8 mouse cellular contexts compared by ENCODE assay signal in the genomic region with DNA sequence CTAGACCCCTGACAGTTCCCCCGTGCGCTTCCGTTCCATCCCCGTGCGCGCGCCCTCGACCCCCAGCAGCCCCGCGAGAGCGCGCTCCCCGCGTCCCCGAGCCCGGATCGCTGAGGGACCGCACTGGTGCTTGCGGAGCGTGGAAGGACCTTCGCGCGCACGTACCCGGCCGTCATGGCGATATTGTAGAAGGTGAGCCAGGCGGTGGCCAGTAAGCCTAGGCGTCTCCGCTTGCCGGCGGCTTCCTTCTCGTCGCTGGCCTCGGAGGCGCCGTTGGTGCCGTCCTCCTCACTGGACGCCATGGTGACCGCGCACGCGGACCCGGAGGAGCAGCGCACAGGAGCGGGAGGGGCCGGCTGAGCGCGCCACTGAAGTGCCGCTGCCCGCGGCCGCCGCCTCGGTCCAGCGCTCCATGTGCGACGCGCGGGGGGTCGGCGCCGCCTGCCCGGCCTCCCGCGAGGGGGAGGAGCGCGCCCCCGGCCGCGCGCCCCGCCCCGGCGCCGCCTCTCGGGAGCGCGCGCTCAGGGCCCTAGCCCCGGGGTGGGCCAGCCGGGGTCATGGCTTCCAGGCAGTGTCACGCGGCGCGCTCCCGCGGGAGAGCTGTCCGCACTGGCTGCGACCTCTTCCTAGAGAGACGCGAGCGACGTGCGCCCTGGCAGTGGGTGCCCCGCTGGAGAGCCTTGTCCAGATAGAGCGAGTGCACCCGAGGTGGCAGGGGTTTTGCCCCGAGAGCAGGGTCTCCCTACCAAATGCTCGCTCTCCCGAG. TPM values are rescaled to one million over a fixed set of nuclear protein-coding genes. Genes with fewer than 3 reads are reported as not detected.
A peak's percentile ranks its signal among the peaks of the same experiment; 100 is the strongest.
DNase-seq lines count a peak whose midpoint lies in the region; ATAC-seq and TF ChIP-seq lines count a peak whose summit lies in the region.

TSS of gene Hacd1 (minus strand) at position 570 of the 766 bp plus-strand sequence.

- no peak for TF ChIP-seq POLR2A in bone marrow macrophage, adult 2 months (IDR thresholded peaks at IDR 0.05; ENCODE audit: borderline replicate concordance, low read depth, low read length)

- no peak for TF ChIP-seq CTCF in bone marrow macrophage, adult 2 months (IDR thresholded peaks at IDR 0.05; ENCODE audit: low read depth, low read length)
- TF ChIP-seq CTCF in kidney, postnatal 0 days (IDR thresholded peaks at IDR 0.05; ENCODE audit: low read depth) = no peak

- peaks cover 3% of the 10 kb centered on the region; the same call in 1 of the 2 replicates for H3K4me1 ChIP-seq in bone marrow macrophage, adult 2 months (ENCODE audit: control insufficient read depth, insufficient read depth, low read length)
- peaks cover 12% of the 10 kb centered on the region for H3K4me1 ChIP-seq in heart, embryonic 11.5 days (ENCODE audit: control insufficient read depth, insufficient read depth, low read length)
- H3K4me1 ChIP-seq in kidney, postnatal 0 days (replicated peaks; ENCODE audit: insufficient read depth, low read length) = no peaks in the 10 kb centered on the region
- peaks cover 23% of the 10 kb centered on the region for H3K4me1 ChIP-seq in liver, embryonic 12.5 days
- no peaks in the 10 kb centered on the region for H3K4me1 ChIP-seq in stomach, embryonic 14.5 days (ENCODE audit: control insufficient read depth, insufficient read depth, low read length)

- WGBS in heart, embryonic 11.5 days (ENCODE audit: insufficient replicate concordance) = under 1% methylated on average over 86 of the region's 101 CpGs
- WGBS in kidney, postnatal 0 days = under 1% methylated on average over 84 of the region's 101 CpGs
- WGBS in liver, embryonic 12.5 days (ENCODE audit: insufficient replicate concordance) = under 1% methylated on average over 93 of the region's 101 CpGs
- WGBS in stomach, embryonic 14.5 days = under 1% methylated on average over 86 of the region's 101 CpGs

- H3K9ac ChIP-seq in heart, embryonic 11.5 days (ENCODE audit: low read depth, low read length) = peak within 1 kb of the TSS; percentile 88
- H3K9ac ChIP-seq in kidney, postnatal 0 days (ENCODE audit: low read depth, low read length) = peak within 1 kb of the TSS; percentile 72
- peak within 1 kb of the TSS; percentile 83 for H3K9ac ChIP-seq in liver, embryonic 12.5 days
- peak within 1 kb of the TSS; percentile 61 for H3K9ac ChIP-seq in stomach, embryonic 14.5 days (replicated peaks; ENCODE audit: low read depth, low read length)

- H3K27me3 ChIP-seq in heart, embryonic 11.5 days (ENCODE audit: control insufficient read depth, insufficient read depth, low read length) = no peaks in the 10 kb centered on the region
- H3K27me3 ChIP-seq in kidney, postnatal 0 days (ENCODE audit: insufficient read depth, low read length) = no peaks in the 10 kb centered on the region
- H3K27me3 ChIP-seq in liver, embryonic 12.5 days (replicated peaks) = no peaks in the 10 kb centered on the region
- H3K27me3 ChIP-seq in stomach, embryonic 14.5 days (ENCODE audit: control insufficient read depth, insufficient read depth, low read length) = no peaks in the 10 kb centered on the region

- peak; percentile 47 to 53 for DNase-seq in B cell, adult 2 months
- peak; percentile 72 for DNase-seq in kidney, postnatal 0 days (ENCODE audit: low spot score)
- peak; percentile 1 to 38 for DNase-seq in natural killer cell, adult 2 months (ENCODE audit: low spot score in 2 of 2)

- H3K4me3 ChIP-seq in bone marrow macrophage, adult 2 months (ENCODE audit: insufficient read depth, low read length) = peak within 1 kb of the TSS; percentile 99
- peak within 1 kb of the TSS; percentile 77 for H3K4me3 ChIP-seq in heart, embryonic 11.5 days (ENCODE audit: low read depth, low read length)
- peak within 1 kb of the TSS; percentile 93 for H3K4me3 ChIP-seq in kidney, postnatal 0 days (replicated peaks; ENCODE audit: low read depth, low read length)
- H3K4me3 ChIP-seq in liver, embryonic 12.5 days = peak within 1 kb of the TSS; percentile 85
- H3K4me3 ChIP-seq in stomach, embryonic 14.5 days (ENCODE audit: low read depth, low read length) = peak within 1 kb of the TSS; percentile 80

- H3K36me3 ChIP-seq in heart, embryonic 11.5 days (ENCODE audit: control insufficient read depth, insufficient read depth, low read length) = no peaks in the 10 kb centered on the region
- H3K36me3 ChIP-seq in kidney, postnatal 0 days (ENCODE audit: insufficient read depth, low read length) = no peaks in the 10 kb centered on the region
- no peaks in the 10 kb centered on the region for H3K36me3 ChIP-seq in liver, embryonic 12.5 days
- no peaks in the 10 kb centered on the region for H3K36me3 ChIP-seq in stomach, embryonic 14.5 days (ENCODE audit: control insufficient read depth, insufficient read depth, low read length)

- peak; percentile 49; the same call in 1 of the 2 replicates for ATAC-seq in erythroblast, adult 5-6 weeks (replicated peaks; ENCODE audit: low FRiP score, poor library complexity, severe bottlenecking)
- peak; percentile 78 for ATAC-seq in heart, embryonic 11.5 days (replicated peaks; ENCODE audit: insufficient number of reproducible peaks, low FRiP score, low TSS enrichment)
- ATAC-seq in kidney, postnatal 0 days (replicated peaks; ENCODE audit: low FRiP score, low read depth) = peak; percentile 88
- ATAC-seq in liver, embryonic 12.5 days = peak; percentile 81
- ATAC-seq in stomach, embryonic 14.5 days (ENCODE audit: insufficient number of reproducible peaks, insufficient read depth, low FRiP score, low read depth) = peak; percentile 83

- H3K27ac ChIP-seq in bone marrow macrophage, adult 2 months (ENCODE audit: insufficient read depth, low read depth, low read length) = peak within 1 kb of the TSS; percentile 36; the same call in 1 of the 2 replicates
- H3K27ac ChIP-seq in heart, embryonic 11.5 days (ENCODE audit: low read depth, low read length) = peak within 1 kb of the TSS; percentile 97
- H3K27ac ChIP-seq in kidney, postnatal 0 days = peak within 1 kb of the TSS; percentile 81
- H3K27ac ChIP-seq in liver, embryonic 12.5 days = peak within 1 kb of the TSS; percentile 79
- H3K27ac ChIP-seq in stomach, embryonic 14.5 days (ENCODE audit: low read length) = peak within 1 kb of the TSS; percentile 82

- H3K9me3 ChIP-seq in heart, embryonic 11.5 days (replicated peaks; ENCODE audit: control insufficient read depth, low read length) = no peaks in the 10 kb centered on the region
- H3K9me3 ChIP-seq in kidney, postnatal 0 days (replicated peaks; ENCODE audit: low read length) = no peaks in the 10 kb centered on the region
- no peaks in the 10 kb centered on the region for H3K9me3 ChIP-seq in liver, embryonic 12.5 days (replicated peaks)
- H3K9me3 ChIP-seq in stomach, embryonic 14.5 days (ENCODE audit: control insufficient read depth, low read depth, low read length) = no peaks in the 10 kb centered on the region

- peak within 1 kb of the TSS; percentile 73 for H3K4me2 ChIP-seq in heart, embryonic 11.5 days
- peak within 1 kb of the TSS; percentile 80 for H3K4me2 ChIP-seq in kidney, postnatal 0 days (ENCODE audit: low read length)
- H3K4me2 ChIP-seq in liver, embryonic 12.5 days = peak within 1 kb of the TSS; percentile 90
- H3K4me2 ChIP-seq in stomach, embryonic 14.5 days (replicated peaks; ENCODE audit: low read depth, low read length) = peak within 1 kb of the TSS; percentile 60

RNA-seq across cellular contexts. Expression of gene Hacd1, which starts in this region (rescaled TPM):
- polyA plus RNA-seq in bone marrow macrophage, adult 2 months (2012; ENCODE audit: insufficient read depth, insufficient read length, missing spikeins) = 2.7 and 4.8 TPM in 2 replicates
- total RNA-seq in erythroblast, adult 5-6 weeks (2015; ENCODE audit: low replicate concordance) = 5.0 and 14.6 TPM in 2 replicates
- total RNA-seq in erythroblast, adult 5-6 weeks (2017; ENCODE audit: low replicate concordance) = 8.4 and 10.6 TPM in 2 replicates
- 260 and 270 TPM in 2 replicates for polyA plus RNA-seq in heart, embryonic 11.5 days (2014; fragmentation: Nextera tagmentation; extraction: Ambion mirVana)
- 88.4 and 91.4 TPM in 2 replicates for polyA plus RNA-seq in kidney, postnatal 0 days (2015; fragmentation: Nextera tagmentation; extraction: Ambion mirVana)
- polyA plus RNA-seq in liver, embryonic 12.5 days (2016; fragmentation: Nextera tagmentation; extraction: Ambion mirVana) = 65.6 and 71.5 TPM in 2 replicates
- 127 and 131 TPM in 2 replicates for polyA plus RNA-seq in stomach, embryonic 14.5 days (2014; fragmentation: Nextera tagmentation; extraction: Ambion mirVana)

Comparison
In these comparisons a context has a peak if more than half of its experiments do, and no peak if none do; other contexts are left out.
1. Peak in every context shown above with its lines: DNase-seq, ATAC-seq, H3K4me3 ChIP-seq and H3K27ac ChIP-seq.
2. RNA of gene Hacd1 (polyA plus RNA-seq): 260 to 270 TPM in heart, embryonic 11.5 days, 127 to 131 TPM in stomach, embryonic 14.5 days, 88.4 to 91.4 TPM in kidney, postnatal 0 days and 65.6 to 71.5 TPM in liver, embryonic 12.5 days; 2.7 to 4.8 TPM in bone marrow macrophage, adult 2 months; every median in the first group is over 10 times any median in the second.
3. DNase-seq: peak in every context shown above with its lines; median percentile 72 in kidney, postnatal 0 days; 50 in B cell, adult 2 months; 20 in natural killer cell, adult 2 months.
4. H3K27ac ChIP-seq: peak in every context shown above with its lines; median percentile 97 in heart, embryonic 11.5 days; 82 in stomach, embryonic 14.5 days; 81 in kidney, postnatal 0 days; 79 in liver, embryonic 12.5 days; 36 in bone marrow macrophage, adult 2 months.